Mouse (Mus musculus): ENCODE data around the gene F5. TPM values are rescaled to one million over a fixed set of nuclear protein-coding genes. Genes with fewer than 3 reads are reported as not detected.

Gene F5
- polyA plus RNA-seq (2014; fragmentation: Illumina TruSeq; extraction: RNeasy Lipid Tissue Mini Kit (QIAGEN cat#74804); ENCODE audit: low read depth, low replicate concordance) = 1.5 TPM

GRCm38 (mm10) chr1:164151387-164152088, at the start of gene F5:
TSS of gene F5 (plus strand) at chr1:164151838.

GRCm38 (mm10) chr1:164114947-164115493, 36.6 kb upstream of the F5 start, which contains the start of gene Selp:
TSS of gene Selp (plus strand) at chr1:164115264.

GRCm38 (mm10) chr1:164248465-164249331, 97.1 kb downstream of the F5 start, which contains the start of gene Slc19a2:
TSS of gene Slc19a2 (plus strand) at chr1:164249046.

Other genes starting within 250 kb of the F5 start
- 22.0 TPM for gene Scyl3, start 222.7 kb upstream of the F5 start, polyA plus RNA-seq (2014; fragmentation: Illumina TruSeq; extraction: RNeasy Lipid Tissue Mini Kit (QIAGEN cat#74804); ENCODE audit: low read depth, low replicate concordance)
- gene BC055324, start 157.0 kb upstream of the F5 start, polyA plus RNA-seq (2014; fragmentation: Illumina TruSeq; extraction: RNeasy Lipid Tissue Mini Kit (QIAGEN cat#74804); ENCODE audit: low read depth, low replicate concordance) = 1.3 TPM
- 5.6 TPM for gene Mettl18, start 156.9 kb upstream of the F5 start, polyA plus RNA-seq (2014; fragmentation: Illumina TruSeq; extraction: RNeasy Lipid Tissue Mini Kit (QIAGEN cat#74804); ENCODE audit: low read depth, low replicate concordance)
- gene Sele, start 103.6 kb upstream of the F5 start, polyA plus RNA-seq (2014; fragmentation: Illumina TruSeq; extraction: RNeasy Lipid Tissue Mini Kit (QIAGEN cat#74804); ENCODE audit: low read depth, low replicate concordance) = 0.20 TPM
- gene Sell, start 89.9 kb upstream of the F5 start, polyA plus RNA-seq (2014; fragmentation: Illumina TruSeq; extraction: RNeasy Lipid Tissue Mini Kit (QIAGEN cat#74804); ENCODE audit: low read depth, low replicate concordance) = 1.6 TPM
- gene Selp, start 36.6 kb upstream of the F5 start, polyA plus RNA-seq (2014; fragmentation: Illumina TruSeq; extraction: RNeasy Lipid Tissue Mini Kit (QIAGEN cat#74804); ENCODE audit: low read depth, low replicate concordance) = 5.9 TPM
- gene Slc19a2, start 97.2 kb downstream of the F5 start, polyA plus RNA-seq (2014; fragmentation: Illumina TruSeq; extraction: RNeasy Lipid Tissue Mini Kit (QIAGEN cat#74804); ENCODE audit: low read depth, low replicate concordance) = 13.8 TPM
- 20.7 TPM for gene Ccdc181, start 123.7 kb downstream of the F5 start, polyA plus RNA-seq (2014; fragmentation: Illumina TruSeq; extraction: RNeasy Lipid Tissue Mini Kit (QIAGEN cat#74804); ENCODE audit: low read depth, low replicate concordance)
- 19.1 TPM for gene Nme7, start 152.3 kb downstream of the F5 start, polyA plus RNA-seq (2014; fragmentation: Illumina TruSeq; extraction: RNeasy Lipid Tissue Mini Kit (QIAGEN cat#74804); ENCODE audit: low read depth, low replicate concordance)
- gene Blzf1, start 155.7 kb downstream of the F5 start, polyA plus RNA-seq (2014; fragmentation: Illumina TruSeq; extraction: RNeasy Lipid Tissue Mini Kit (QIAGEN cat#74804); ENCODE audit: low read depth, low replicate concordance) = 21.0 TPM